Mouse (Mus musculus) myocyte (in vitro differentiated cells): ENCODE results near the gene Aire.

ENCODE experiments used
- E2F4 ChIP-seq: IDR thresholded peaks from one replicate; pipeline ENCODE4 v1.6.1; 2011; ENCODE audit warnings: mild to moderate bottlenecking, control low read depth, moderate library complexity; ENCODE audit not compliant: insufficient read depth
- MYOG ChIP-seq, 3 experiments: IDR thresholded peaks; one replicate each; pipeline ENCODE4 v1.6.1; 2011; ENCODE audit warnings: control low read depth in 2 of 3, low read depth in 2 of 3, mild to moderate bottlenecking in 2 of 3; ENCODE audit not compliant: insufficient read length in 2 of 3, control insufficient read depth in 1 of 3, insufficient read depth in 1 of 3
- POLR2A ChIP-seq: IDR thresholded peaks from one replicate; pipeline ENCODE4 v1.6.1; 2011; ENCODE audit warnings: low read depth, mild to moderate bottlenecking, control low read depth, moderate library complexity; ENCODE audit not compliant: insufficient read length
- POLR2AphosphoS2 ChIP-seq: IDR thresholded peaks from one replicate; pipeline ENCODE4 v1.6.1; 2011; ENCODE audit warnings: low read depth, control low read depth; ENCODE audit not compliant: insufficient read length
- SRF ChIP-seq: IDR thresholded peaks from one replicate; pipeline ENCODE4 v1.6.1; 2011; ENCODE audit warnings: low read depth; ENCODE audit not compliant: control insufficient read depth, insufficient read length
- USF1 ChIP-seq: IDR thresholded peaks from one replicate; pipeline ENCODE4 v1.6.1; 2011; ENCODE audit warnings: low read depth, mild to moderate bottlenecking, control low read depth, moderate library complexity

DNA sequence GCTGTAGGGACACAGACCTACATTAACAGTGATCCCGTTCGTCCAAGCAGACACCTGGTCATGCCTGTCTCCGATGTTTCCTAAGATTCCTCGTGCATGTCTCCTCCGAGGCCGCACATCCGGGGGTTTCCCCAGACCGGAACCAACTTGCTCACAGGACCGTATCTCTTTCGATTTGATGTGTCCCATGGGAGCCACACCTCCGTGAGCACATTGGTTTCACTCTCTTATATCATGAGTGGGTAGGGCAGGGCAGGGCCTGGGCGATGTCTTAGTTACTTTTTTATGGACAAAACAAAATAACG is 49.3 kb upstream of the Aire start:
- no peak for TF ChIP-seq POLR2A
- no peak for TF ChIP-seq POLR2AphosphoS2
- TF ChIP-seq E2F4 = no peak
- no peak for TF ChIP-seq MYOG (IDR thresholded peaks at IDR 0.05; ENCODE audit: control insufficient read depth in 1 of 3, insufficient read depth in 1 of 3, insufficient read length in 2 of 3, low read depth in 2 of 3)
- TF ChIP-seq SRF = no peak
- TF ChIP-seq USF1 = no peak
